Mouse (Mus musculus) embryonic facial prominence, embryonic 10.5 days (tissue): ENCODE data around the gene Gm6096. TPM values are rescaled to one million over a fixed set of nuclear protein-coding genes. Genes with fewer than 3 reads are reported as not detected.

Source experiments
- DNase-seq: peaks from one replicate; pipeline ENCODE4 v3.0.0-alpha.2; 2017; ENCODE audit warnings: low spot score
- H3K27ac ChIP-seq: fragments of 300-500 bp; sonication (generic); replicated peaks from 2 replicates; pipeline ENCODE4 v1.5.1; 2016; ENCODE audit warnings: mild to moderate bottlenecking
- H3K27me3 ChIP-seq: fragments of 300-500 bp; sonication (generic); replicated peaks from 2 replicates; pipeline ENCODE4 v1.6.1; 2016; ENCODE audit warnings: low read depth, mild to moderate bottlenecking; ENCODE audit not compliant: poor library complexity, severe bottlenecking
- H3K36me3 ChIP-seq: fragments of 300-500 bp; sonication (generic); replicated peaks from 2 replicates; pipeline ENCODE4 v1.6.1; 2016; ENCODE audit warnings: mild to moderate bottlenecking, moderate library complexity
- H3K4me1 ChIP-seq: fragments of 300-500 bp; sonication (generic); 2 replicates; pipeline ENCODE4 v1.6.1; 2016
- H3K4me3 ChIP-seq: fragments of 300-500 bp; sonication (generic); 2 replicates; pipeline ENCODE4 v1.5.1; 2016; ENCODE audit warnings: mild to moderate bottlenecking, moderate library complexity
- H3K9me3 ChIP-seq: fragments of 300-500 bp; sonication (generic); 2 replicates; pipeline ENCODE4 v1.6.1; 2016; ENCODE audit warnings: mild to moderate bottlenecking
- WGBS: fragments of 180-500 bp; shearing (Covaris S2); methylation state at CpG from one replicate; pipeline ENCODE4 v1.1.7; 2016; 5-methylcytosine and 5-hydroxymethylcytosine counted together
- polyA plus RNA-seq: library from polyadenylated mRNA; unstranded; fragments of >200 nt; fragmentation: Nextera tagmentation; extraction: Ambion mirVana; gene quantifications from 2 replicates; pipeline ENCODE4 v1.2.1, GENCODE M21; 2016

Gene Gm6096
- polyA plus RNA-seq, 1 experiment from 2014 or later, result 0.62 TPM

DNA sequence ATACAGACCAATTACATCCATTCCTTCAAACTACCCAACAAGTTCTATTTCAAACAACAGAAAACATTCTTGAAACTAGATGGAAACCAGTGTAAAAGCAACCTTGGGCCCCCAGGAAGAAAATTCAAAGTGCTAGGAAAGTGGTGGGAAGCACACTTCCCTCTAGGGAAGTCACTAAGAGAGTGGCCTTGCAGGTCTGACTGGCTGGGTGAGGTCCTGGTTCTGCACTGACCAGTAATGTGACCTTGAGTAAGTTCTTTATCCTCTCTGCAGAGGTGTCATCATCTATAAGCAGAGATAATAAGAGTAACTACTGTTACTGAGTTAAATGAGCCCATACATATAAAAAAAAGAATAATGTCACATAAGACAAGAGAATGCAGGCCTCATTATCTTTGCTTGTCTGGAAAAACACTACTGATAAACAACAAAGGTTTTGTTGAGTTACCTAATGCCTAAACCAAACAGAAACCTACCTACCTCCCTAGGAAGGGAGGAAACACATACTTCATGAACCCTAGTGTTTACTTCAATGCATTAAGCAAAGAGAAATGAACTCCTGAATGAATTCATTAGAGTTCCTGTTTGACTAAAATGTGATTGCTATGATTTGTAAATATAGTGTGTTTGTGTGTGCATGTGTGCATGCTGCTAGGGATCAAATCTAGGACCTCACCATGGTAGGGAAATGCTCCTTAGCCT is 39.8 kb downstream of the Gm6096 start:
- DNase-seq, result no peak
- no peaks in the 10 kb centered on the region for H3K9me3 ChIP-seq
- H3K4me3 ChIP-seq, result no peak overlapping the region
- no peak overlapping the region for H3K27ac ChIP-seq
- H3K27me3 ChIP-seq, result no peaks in the 10 kb centered on the region
- H3K4me1 ChIP-seq, result no peaks in the 10 kb centered on the region
- 0 out of 2 replicates have a peak, but pooled peaks cover under 1% of the 10 kb centered on the region for H3K36me3 ChIP-seq

GRCm38 (mm10) chr7:34291265-34291664 is 40.4 kb downstream of the Gm6096 start:
- no peak overlapping the region for H3K27ac ChIP-seq
- WGBS, result 82% methylated on average over 1 of the region's 1 CpGs
- H3K36me3 ChIP-seq, result no peaks in the 10 kb centered on the region
- H3K27me3 ChIP-seq, result no peaks in the 10 kb centered on the region
- no peaks in the 10 kb centered on the region for H3K9me3 ChIP-seq
- no peak overlapping the region for H3K4me3 ChIP-seq
- DNase-seq, result no peak
- no peaks in the 10 kb centered on the region for H3K4me1 ChIP-seq

- 93% methylated on average over 2 of the region's 2 CpGs for WGBS
Measured at GRCm38 (mm10) chr7:34292633-34293032, 41.8 kb downstream of the Gm6096 start.

DNA sequence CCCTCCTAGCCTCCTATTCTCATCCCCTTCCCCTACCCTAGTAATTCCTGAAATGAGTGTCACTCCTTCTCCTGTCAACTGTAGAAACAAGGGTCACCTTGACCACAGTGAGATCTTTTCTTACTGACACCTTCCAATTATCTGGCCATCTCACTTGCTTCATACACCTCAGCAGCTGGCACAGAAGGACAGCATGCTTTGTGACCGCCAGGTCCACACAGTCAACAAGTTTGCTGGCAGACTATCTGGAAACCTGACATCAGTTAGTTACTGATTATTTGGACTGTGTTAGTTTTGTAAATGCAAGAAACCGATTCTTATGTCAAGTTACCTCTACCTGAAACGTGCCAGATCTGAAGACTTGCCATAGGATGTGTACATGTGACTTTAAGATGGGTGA is 45.3 kb downstream of the Gm6096 start:
- Histone ChIP-seq H3K27me3 (no peaks in the 10 kb centered on the region), H3K36me3 (no peaks in the 10 kb centered on the region; the same call in 1 of the 2 replicates)
- WGBS, result 95% methylated on average over 3 of the region's 3 CpGs

More at GRCm38 (mm10) chr7:34292633-34293032, 41.8 kb downstream of the Gm6096 start:
- Histone ChIP-seq H3K27ac (no peak overlapping the region), H3K4me1 (no peaks in the 10 kb centered on the region), H3K36me3 (no peaks in the 10 kb centered on the region), H3K9me3 (no peaks in the 10 kb centered on the region), H3K4me3 (no peak overlapping the region), H3K27me3 (no peaks in the 10 kb centered on the region)
- no peak for DNase-seq

GRCm38 (mm10) chr7:34298818-34299217 is 48.0 kb downstream of the Gm6096 start:
- H3K9me3 ChIP-seq, result peaks cover 7% of the 10 kb centered on the region; the same call in 1 of the 2 replicates
- WGBS, result 91% methylated on average over 2 of the region's 2 CpGs
- no peak overlapping the region for H3K27ac ChIP-seq

More for the DNA sequence above, 45.3 kb downstream of the Gm6096 start:
- DNase-seq, result no peak
- no peak overlapping the region for H3K4me3 ChIP-seq
- no peak overlapping the region for H3K27ac ChIP-seq
- no peaks in the 10 kb centered on the region for H3K9me3 ChIP-seq
- no peaks in the 10 kb centered on the region for H3K4me1 ChIP-seq

More at GRCm38 (mm10) chr7:34298818-34299217, 48.0 kb downstream of the Gm6096 start:
- DNase-seq, result no peak
- Histone ChIP-seq H3K4me3 (no peak overlapping the region), H3K27me3 (no peaks in the 10 kb centered on the region), H3K36me3 (peaks cover 13% of the 10 kb centered on the region), H3K4me1 (no peaks in the 10 kb centered on the region)

Other genes with a start within 250 kb of the Gm6096 start
- gene Scgb2b27, start 237.1 kb upstream of the Gm6096 start, polyA plus RNA-seq, result not detected in 2 replicates
- not detected in 2 replicates for gene Scgb1b27, start 229.6 kb upstream of the Gm6096 start, polyA plus RNA-seq
- gene Scgb1b30, start 155.6 kb upstream of the Gm6096 start, polyA plus RNA-seq, result not detected in 2 replicates
- gene Wtip, start 117.8 kb upstream of the Gm6096 start, polyA plus RNA-seq, result 6.2 and 7.2 TPM in 2 replicates
- 289 and 295 TPM in 2 replicates for gene Uba2, start 81.4 kb upstream of the Gm6096 start, polyA plus RNA-seq
- 73.5 and 80.8 TPM in 2 replicates for gene Pdcd2l, start 54.4 kb upstream of the Gm6096 start, polyA plus RNA-seq
- 347 and 381 TPM in 2 replicates for gene Gpi1, start 20.7 kb upstream of the Gm6096 start, polyA plus RNA-seq
- 27.8 and 30.7 TPM in 2 replicates for gene 4931406P16Rik, start 62.5 kb downstream of the Gm6096 start, polyA plus RNA-seq
- gene Lsm14a, start 142.3 kb downstream of the Gm6096 start, polyA plus RNA-seq, result 87.5 and 92.9 TPM in 2 replicates